In the genomic region with DNA sequence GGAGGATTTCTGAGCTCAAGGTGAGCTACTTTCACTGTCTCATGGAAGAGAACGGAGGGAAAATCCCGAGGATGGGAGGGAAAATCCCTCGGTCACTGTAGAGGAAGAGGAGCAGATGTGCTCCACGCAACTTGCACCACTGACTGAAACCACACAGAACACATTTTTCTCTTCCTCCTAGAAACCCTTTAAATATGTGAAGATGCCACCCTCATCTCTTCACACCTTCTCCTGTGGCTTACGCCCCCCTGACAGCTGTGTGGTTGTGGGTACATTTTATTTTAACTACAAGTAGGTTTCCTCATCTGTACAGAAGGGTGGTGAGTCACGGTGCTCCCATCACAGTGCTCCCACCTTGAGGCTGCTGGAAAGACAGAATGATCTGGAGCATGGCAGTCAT, we compare ENCODE assay signal across 23 mouse cellular contexts. TPM values are rescaled to one million over a fixed set of nuclear protein-coding genes. Genes with fewer than 3 reads are reported as not detected.
DNase-seq lines count a peak whose midpoint lies in the region; TF ChIP-seq lines count a peak whose summit lies in the region.
"Had no signal": no experiment of that assay in that cellular context is flagged by ENCODE, and none has a peak within 500 bp of the region (broad histone marks: within the 10 kb centered on the region; RNA-seq: fewer than 3 reads in every experiment).

No protein-coding gene starts in this region.

- peak; percentile 64 to 66 for DNase-seq in left cerebral cortex, adult 18-20 months (ENCODE audit: low spot score in 2 of 2)
- no peak for DNase-seq in left cerebral cortex, postnatal 10 days (ENCODE audit: extremely low spot score in 1 of 2, low spot score in 2 of 2)
- peak; percentile 91 for DNase-seq in CH12.LX (ENCODE audit: extremely low read depth)
- peak; percentile 13 to 77 for DNase-seq in left cerebral cortex, adult 8-10 months (ENCODE audit: low spot score in 2 of 2)
- DNase-seq in natural killer cell, adult 2 months (ENCODE audit: low spot score in 2 of 2) = peak; percentile 25 to 53
- DNase-seq in lung, postnatal 4 days = no peak
- DNase-seq in adrenal gland, postnatal 14 days = no peak
- DNase-seq: adrenal gland, postnatal 36 days; cerebellum, adult 18-20 months; cerebellum, postnatal 25 days; heart, postnatal 14 days; kidney, adult 2 months; kidney, postnatal 14 days; lung, adult 2 months; thymus, postnatal 36 days had no signal

- H3K4me2 ChIP-seq in CH12.LX (ENCODE audit: insufficient read depth, low read depth, poor library complexity, severe bottlenecking) = no peak overlapping the region
- H3K4me2 ChIP-seq: embryonic facial prominence, embryonic 15.5 days; heart, embryonic 12.5 days; hindbrain, embryonic 12.5 days; liver, embryonic 12.5 days; neural tube, embryonic 12.5 days had no signal

- H3K9me3 ChIP-seq in CH12.LX (replicated peaks; ENCODE audit: low read length) = peaks cover 13% of the 10 kb centered on the region
- H3K9me3 ChIP-seq: embryonic facial prominence, embryonic 15.5 days; forebrain, embryonic 10.5 days; heart, embryonic 12.5 days; hindbrain, embryonic 12.5 days; liver, embryonic 12.5 days; midbrain, embryonic 10.5 days; neural tube, embryonic 12.5 days had no signal

- no peak overlapping the region for H3K9ac ChIP-seq in CH12.LX (ENCODE audit: insufficient read depth, low read depth)
- H3K9ac ChIP-seq: embryonic facial prominence, embryonic 15.5 days; heart, embryonic 12.5 days; hindbrain, embryonic 12.5 days; liver, embryonic 12.5 days; neural tube, embryonic 12.5 days had no signal

- peak; percentile 95 for TF ChIP-seq EP300 in CH12.LX (IDR thresholded peaks at IDR 0.05; ENCODE audit: low read length)

- no peaks in the 10 kb centered on the region for H3K27me3 ChIP-seq in CH12.LX (replicated peaks)
- H3K27me3 ChIP-seq: embryonic facial prominence, embryonic 15.5 days; liver, embryonic 12.5 days; neural tube, embryonic 12.5 days had no signal

- TF ChIP-seq RAD21 in CH12.LX (IDR thresholded peaks at IDR 0.05; ENCODE audit: low read depth, low read length) = no peak

- no peak for TF ChIP-seq POLR2A in CH12.LX (IDR thresholded peaks at IDR 0.05; ENCODE audit: low read depth, low read length)

- H3K27ac ChIP-seq in CH12.LX (ENCODE audit: insufficient read depth, low read depth) = no peak overlapping the region
- H3K27ac ChIP-seq: embryonic facial prominence, embryonic 15.5 days; forebrain, embryonic 10.5 days; hindbrain, embryonic 12.5 days; liver, embryonic 12.5 days; midbrain, embryonic 10.5 days; neural tube, embryonic 12.5 days had no signal

- TF ChIP-seq CTCF in CH12.LX (conservative IDR thresholded peaks at IDR 0.05 in 1 of 2, IDR thresholded peaks at IDR 0.05 in 1 of 2; ENCODE audit: low read depth in 2 of 2, low read length in 2 of 2) = no peak

- intact Hi-C loops in left cerebral cortex, postnatal 10 days (cut with DNase I) = loop anchor here (5.0 kb wide), 1 partner anchor 293 kb away; the partner anchor contains the start of gene Foxo3

- H3K36me3 ChIP-seq in CH12.LX (replicated peaks in 1 of 2; ENCODE audit: control insufficient read depth in 1 of 2, insufficient read depth in 1 of 2, low read length in 1 of 2) = no peaks in the 10 kb centered on the region
- H3K36me3 ChIP-seq: embryonic facial prominence, embryonic 15.5 days; forebrain, embryonic 10.5 days; heart, embryonic 12.5 days; hindbrain, embryonic 12.5 days; liver, embryonic 12.5 days; midbrain, embryonic 10.5 days; neural tube, embryonic 12.5 days had no signal

- H3K4me3 ChIP-seq in CH12.LX (replicated peaks in 1 of 3; ENCODE audit: low read depth in 2 of 3, low read length in 2 of 3, poor library complexity in 1 of 3) = no peak overlapping the region
- H3K4me3 ChIP-seq: embryonic facial prominence, embryonic 15.5 days; forebrain, embryonic 10.5 days; heart, embryonic 12.5 days; hindbrain, embryonic 12.5 days; liver, embryonic 12.5 days; midbrain, embryonic 10.5 days; neural tube, embryonic 12.5 days had no signal

- dilution Hi-C loops in CH12.LX (cut with MboI; ENCODE audit: extremely low pct_ligation_motif_present, extremely low pct_unique_long_range_greater_than_20kb, low sequenced_read_pairs) = no loop called here

- in situ Hi-C loops in CH12.LX (cut with MboI; ENCODE audit: low pct_ligation_motif_present, low pct_unique_long_range_greater_than_20kb, low sequenced_read_pairs) = no loop called here

- peaks cover 4 to 40% of the 10 kb centered on the region in 2 experiments; a peak in 3 of 4 replicates for H3K4me1 ChIP-seq in CH12.LX (ENCODE audit: control insufficient read depth in 1 of 2, insufficient read depth in 2 of 2)
- H3K4me1 ChIP-seq: embryonic facial prominence, embryonic 15.5 days; heart, embryonic 12.5 days; hindbrain, embryonic 12.5 days; liver, embryonic 12.5 days; midbrain, embryonic 10.5 days; neural tube, embryonic 12.5 days had no signal

- H3K79me2 ChIP-seq in CH12.LX (replicated peaks; ENCODE audit: control insufficient read depth, extremely low read depth, insufficient read depth, poor library complexity, severe bottlenecking) = no peaks in the 10 kb centered on the region

TF ChIP-seq in CH12.LX, 34 proteins besides CTCF, POLR2A, EP300 and RAD21:
- TF ChIP-seq HCFC1 (IDR thresholded peaks at IDR 0.05; ENCODE audit: low read depth, low read length) (no peak), BHLHE40 (IDR thresholded peaks at IDR 0.05; ENCODE audit: low read depth, low read length) (peak; percentile 77), MAFK (IDR thresholded peaks at IDR 0.05; ENCODE audit: insufficient replicate concordance, low read length) (peak; percentile 71), SIN3A (IDR thresholded peaks at IDR 0.05; ENCODE audit: low read length) (0 out of 2 replicates have a peak, but pooled peaks have one; percentile 30), MAX (IDR thresholded peaks at IDR 0.05; ENCODE audit: low read length) (peak; percentile 72), PAX5 (IDR thresholded peaks at IDR 0.05; ENCODE audit: low read length) (no peak), CHD1 (IDR thresholded peaks at IDR 0.05; ENCODE audit: low read depth, low read length) (no peak), ELF1 (IDR thresholded peaks at IDR 0.05; ENCODE audit: low read depth, low read length) (peak; percentile 36; the same call in 1 of the 2 replicates), USF1 (IDR thresholded peaks at IDR 0.05; ENCODE audit: low read depth, low read length) (no peak), ZNF384 (IDR thresholded peaks at IDR 0.05; ENCODE audit: low read depth, low read length) (0 out of 2 replicates have a peak, but pooled peaks have one; percentile 15), ZKSCAN1 (IDR thresholded peaks at IDR 0.05; ENCODE audit: borderline replicate concordance, low read depth, low read length) (no peak), JUN (IDR thresholded peaks at IDR 0.05; ENCODE audit: insufficient read depth, low read depth, low read length) (0 out of 2 replicates have a peak, but pooled peaks have one; percentile 37), UBTF (IDR thresholded peaks at IDR 0.05; ENCODE audit: low read depth, low read length) (no peak), MXI1 (IDR thresholded peaks at IDR 0.05; ENCODE audit: low read depth, low read length) (no peak), MYC (IDR thresholded peaks at IDR 0.05; ENCODE audit: low read depth, low read length) (peak; percentile 89; the same call in 1 of the 2 replicates), TBP (conservative IDR thresholded peaks at IDR 0.05; ENCODE audit: low read depth, low read length) (no peak), JUND (conservative IDR thresholded peaks at IDR 0.05; ENCODE audit: low read depth, low read length) (peak; percentile 65; the same call in 1 of the 2 replicates), E2F4 (IDR thresholded peaks at IDR 0.05; ENCODE audit: insufficient replicate concordance, low read depth, low read length) (0 out of 2 replicates have a peak, but pooled peaks have one; percentile 48), CHD2 (IDR thresholded peaks at IDR 0.05; ENCODE audit: low read length) (peak; percentile 45; the same call in 1 of the 2 replicates), MEF2A (IDR thresholded peaks at IDR 0.05; ENCODE audit: borderline replicate concordance, low read depth, low read length) (0 out of 2 replicates have a peak, but pooled peaks have one; percentile 34), ZMIZ1 (IDR thresholded peaks at IDR 0.05; ENCODE audit: low read depth, low read length) (no peak), NRF1 (IDR thresholded peaks at IDR 0.05; ENCODE audit: low read depth, low read length) (no peak), SMC3 (IDR thresholded peaks at IDR 0.05; ENCODE audit: low read depth, low read length) (0 out of 2 replicates have a peak, but pooled peaks have one; percentile 1), ETS1 (conservative IDR thresholded peaks at IDR 0.05; ENCODE audit: low read depth, low read length) (peak; percentile 71), MAZ (IDR thresholded peaks at IDR 0.05; ENCODE audit: low read depth, low read length) (no peak), POLR2AphosphoS2 (IDR thresholded peaks at IDR 0.05; ENCODE audit: low read depth, low read length) (no peak), USF2 (conservative IDR thresholded peaks at IDR 0.05; ENCODE audit: low read depth, low read length) (no peak), ZC3H11A (IDR thresholded peaks at IDR 0.05; ENCODE audit: low read depth, low read length) (no peak), TCF12 (IDR thresholded peaks at IDR 0.05; ENCODE audit: low read depth, low read length) (peak; percentile 91), RCOR1 (conservative IDR thresholded peaks at IDR 0.05; ENCODE audit: low read depth, low read length) (peak; percentile 92), GABPA (IDR thresholded peaks at IDR 0.05; ENCODE audit: insufficient replicate concordance, low read depth, low read length) (no peak), NELFE (IDR thresholded peaks at IDR 0.05; ENCODE audit: low read depth, low read length) (0 out of 2 replicates have a peak, but pooled peaks have one; percentile 12), KAT2A (IDR thresholded peaks at IDR 0.05; ENCODE audit: insufficient replicate concordance, low read length) (no peak), IRF4 (IDR thresholded peaks at IDR 0.05; ENCODE audit: low read depth, low read length) (peak; percentile 65)
TF ChIP-seq in CH12.LX: peak in this region for 18.

RNA-seq across cellular contexts. Expression of gene Armc2, which starts 34.0 kb away (rescaled TPM):
- total RNA-seq in left cerebral cortex, adult 18-20 months (2021) = 10 to 100 TPM; 12.2 to 16.9 TPM
- 10 to 100 TPM; 15.2 to 15.8 TPM for total RNA-seq in left cerebral cortex, postnatal 10 days (2021)
- 0.34 and 0.71 TPM in 2 replicates for total RNA-seq in CH12.LX (2012; rRNA removed)
- 0.66 and 0.90 TPM in 2 replicates for total RNA-seq in CH12.LX (2014; rRNA removed)
- 0.79 and 0.99 TPM in 2 replicates for polyA plus RNA-seq in CH12.LX (2012; ENCODE audit: insufficient read length, low read depth)
- total RNA-seq in left cerebral cortex, adult 8-10 months (2022) = 10 to 100 TPM; 10.5 to 15.0 (median 12.5) TPM
- 0.74 and 1.4 TPM in 2 replicates for total RNA-seq in adrenal gland, postnatal 14 days (2021)
- total RNA-seq: granulocyte monocyte progenitor cell, adult 5-6 weeks had no signal

Comparison
In these comparisons a context has a peak if more than half of its experiments do, and no peak if none do; other contexts are left out.
1. DNase-seq: peak in left cerebral cortex, adult 18-20 months (2 of 2), CH12.LX (single experiment), left cerebral cortex, adult 8-10 months (2 of 2) and natural killer cell, adult 2 months (2 of 2); none in left cerebral cortex, postnatal 10 days (0 of 2), lung, postnatal 4 days (0 of 2) and adrenal gland, postnatal 14 days (single experiment).